Mouse (Mus musculus): Measurements from ENCODE around the gene Rab11b. TPM values are rescaled to one million over a fixed set of nuclear protein-coding genes. Genes with fewer than 3 reads are reported as not detected.
A peak's percentile ranks its signal among the peaks of the same experiment; 100 is the strongest.

Gene Rab11b
- polyA plus RNA-seq, 1 experiment from 2014 or later = 199 TPM

- peak within 1 kb of the TSS; percentile 90 for H3K9ac ChIP-seq (ENCODE audit: low read depth, low read length)
- H3K4me2 ChIP-seq = peak within 1 kb of the TSS; percentile 83
- peak within 1 kb of the TSS; percentile 84 for H3K4me3 ChIP-seq (ENCODE audit: low read depth, low read length)
- no peaks in the 10 kb centered on the region for H3K36me3 ChIP-seq (ENCODE audit: control insufficient read depth, insufficient read depth, low read length)
- DNase-seq (ENCODE audit: low spot score) (peak; percentile 98), ATAC-seq (replicated peaks; ENCODE audit: low FRiP score) (peak; percentile 98)
- H3K9me3 ChIP-seq (ENCODE audit: control insufficient read depth, low read length) = no peaks in the 10 kb centered on the region
- under 1% methylated on average over 46 of the region's 46 CpGs for WGBS
- peaks cover 31% of the 10 kb centered on the region for H3K4me1 ChIP-seq (replicated peaks; ENCODE audit: control insufficient read depth, insufficient read depth, low read length)
- peak within 1 kb of the TSS; percentile 75 for H3K27ac ChIP-seq (ENCODE audit: low read depth, low read length)
- H3K27me3 ChIP-seq (replicated peaks; ENCODE audit: control insufficient read depth, insufficient read depth, low read length) = no peaks in the 10 kb centered on the region
Observed at GRCm38 (mm10) chr17:33718384-33718881, 41.9 kb downstream of the Rab11b start, which contains the start of gene March2. TSS of gene March2 (minus strand) at chr17:33718670.

- Histone ChIP-seq H3K9me3 (ENCODE audit: control insufficient read depth, low read length) (no peaks in the 10 kb centered on the region), H3K9ac (ENCODE audit: low read depth, low read length) (peak overlapping the region; percentile 90), H3K4me3 (ENCODE audit: low read depth, low read length) (peak overlapping the region; percentile 84), H3K36me3 (ENCODE audit: control insufficient read depth, insufficient read depth, low read length) (no peaks in the 10 kb centered on the region), H3K27me3 (replicated peaks; ENCODE audit: control insufficient read depth, insufficient read depth, low read length) (no peaks in the 10 kb centered on the region), H3K4me2 (peak overlapping the region; percentile 83), H3K27ac (ENCODE audit: low read depth, low read length) (peak overlapping the region; percentile 75), H3K4me1 (replicated peaks; ENCODE audit: control insufficient read depth, insufficient read depth, low read length) (peaks cover 31% of the 10 kb centered on the region)
- DNase-seq (ENCODE audit: low spot score) (no peak), ATAC-seq (replicated peaks; ENCODE audit: low FRiP score) (no peak)
- WGBS = 5% methylated on average over 8 of the region's 8 CpGs
Observed at GRCm38 (mm10) chr17:33717982-33718381, 42.3 kb downstream of the Rab11b start.

- peak overlapping the region; percentile 21; the same call in 1 of the 2 replicates for H3K27ac ChIP-seq (ENCODE audit: low read depth, low read length)
- H3K4me1 ChIP-seq (replicated peaks; ENCODE audit: control insufficient read depth, insufficient read depth, low read length) = peaks cover 36% of the 10 kb centered on the region
- no peak for DNase-seq (ENCODE audit: low spot score)
Observed at GRCm38 (mm10) chr17:33717246-33717645, 43.1 kb downstream of the Rab11b start.

GRCm38 (mm10) chr17:33714779-33715178, 45.6 kb downstream of the Rab11b start:
- H3K4me3 ChIP-seq (ENCODE audit: low read depth, low read length) = 0 out of 2 replicates have a peak overlapping the region, but pooled peaks have one; percentile 15
- peak; percentile 58 for ATAC-seq (replicated peaks; ENCODE audit: low FRiP score)
- peaks cover 7% of the 10 kb centered on the region; the same call in 1 of the 2 replicates for H3K36me3 ChIP-seq (ENCODE audit: control insufficient read depth, insufficient read depth, low read length)
- H3K27me3 ChIP-seq (replicated peaks; ENCODE audit: control insufficient read depth, insufficient read depth, low read length) = no peaks in the 10 kb centered on the region
- WGBS = 44% methylated on average over 1 of the region's 1 CpGs
- peak overlapping the region; percentile 54 for H3K9ac ChIP-seq (ENCODE audit: low read depth, low read length)
- H3K9me3 ChIP-seq (ENCODE audit: control insufficient read depth, low read length) = no peaks in the 10 kb centered on the region
- peak overlapping the region; percentile 74 for H3K27ac ChIP-seq (ENCODE audit: low read depth, low read length)
- no peak for DNase-seq (ENCODE audit: low spot score)
- peak overlapping the region; percentile 58 for H3K4me2 ChIP-seq
- peaks cover 40% of the 10 kb centered on the region for H3K4me1 ChIP-seq (replicated peaks; ENCODE audit: control insufficient read depth, insufficient read depth, low read length)

More at GRCm38 (mm10) chr17:33717246-33717645, 43.1 kb downstream of the Rab11b start:
- H3K4me3 ChIP-seq (ENCODE audit: low read depth, low read length) = peak overlapping the region; percentile 84
- H3K9ac ChIP-seq (ENCODE audit: low read depth, low read length) = peak overlapping the region; percentile 38
- H3K36me3 ChIP-seq (ENCODE audit: control insufficient read depth, insufficient read depth, low read length) = no peaks in the 10 kb centered on the region
- H3K9me3 ChIP-seq (ENCODE audit: control insufficient read depth, low read length) = no peaks in the 10 kb centered on the region
- no peaks in the 10 kb centered on the region for H3K27me3 ChIP-seq (replicated peaks; ENCODE audit: control insufficient read depth, insufficient read depth, low read length)
- WGBS = 92% methylated on average over 1 of the region's 1 CpGs
- H3K4me2 ChIP-seq = peak overlapping the region; percentile 83
- no peak for ATAC-seq (replicated peaks; ENCODE audit: low FRiP score)

GRCm38 (mm10) chr17:33713271-33713670, 47.1 kb downstream of the Rab11b start:
- H3K36me3 ChIP-seq (ENCODE audit: control insufficient read depth, insufficient read depth, low read length) = peaks cover 19% of the 10 kb centered on the region
- H3K4me2 ChIP-seq = peak overlapping the region; percentile 58
- peak overlapping the region; percentile 64 for H3K9ac ChIP-seq (ENCODE audit: low read depth, low read length)
- peak; percentile 39 for DNase-seq (ENCODE audit: low spot score)
- peaks cover 40% of the 10 kb centered on the region for H3K4me1 ChIP-seq (replicated peaks; ENCODE audit: control insufficient read depth, insufficient read depth, low read length)
- H3K9me3 ChIP-seq (ENCODE audit: control insufficient read depth, low read length) = no peaks in the 10 kb centered on the region
- 24% methylated on average over 5 of the region's 5 CpGs for WGBS
- H3K27ac ChIP-seq (ENCODE audit: low read depth, low read length) = peak overlapping the region; percentile 74
- peak; percentile 92 for ATAC-seq (replicated peaks; ENCODE audit: low FRiP score)
- peak overlapping the region; percentile 45 for H3K4me3 ChIP-seq (ENCODE audit: low read depth, low read length)
- H3K27me3 ChIP-seq (replicated peaks; ENCODE audit: control insufficient read depth, insufficient read depth, low read length) = no peaks in the 10 kb centered on the region

- H3K9ac ChIP-seq (ENCODE audit: low read depth, low read length) = 0 out of 2 replicates have a peak overlapping the region, but pooled peaks have one; percentile 12
- no peak overlapping the region for H3K4me3 ChIP-seq (ENCODE audit: low read depth, low read length)
- no peak overlapping the region for H3K4me2 ChIP-seq
- H3K36me3 ChIP-seq (ENCODE audit: control insufficient read depth, insufficient read depth, low read length) = peaks cover 24% of the 10 kb centered on the region
- H3K4me1 ChIP-seq (replicated peaks; ENCODE audit: control insufficient read depth, insufficient read depth, low read length) = peaks cover 21% of the 10 kb centered on the region
- no peak for ATAC-seq (replicated peaks; ENCODE audit: low FRiP score)
- no peak for DNase-seq (ENCODE audit: low spot score)
- 91% methylated on average over 3 of the region's 3 CpGs for WGBS
- no peak overlapping the region for H3K27ac ChIP-seq (ENCODE audit: low read depth, low read length)
- no peaks in the 10 kb centered on the region for H3K9me3 ChIP-seq (ENCODE audit: control insufficient read depth, low read length)
- H3K27me3 ChIP-seq (replicated peaks; ENCODE audit: control insufficient read depth, insufficient read depth, low read length) = no peaks in the 10 kb centered on the region
Observed at GRCm38 (mm10) chr17:33709834-33710233, 50.5 kb downstream of the Rab11b start.

GRCm38 (mm10) chr17:33703091-33703490, 57.2 kb downstream of the Rab11b start:
- no peaks in the 10 kb centered on the region for H3K4me1 ChIP-seq (replicated peaks; ENCODE audit: control insufficient read depth, insufficient read depth, low read length)
- no peak overlapping the region for H3K9ac ChIP-seq (ENCODE audit: low read depth, low read length)
- no peaks in the 10 kb centered on the region for H3K27me3 ChIP-seq (replicated peaks; ENCODE audit: control insufficient read depth, insufficient read depth, low read length)
- WGBS = 89% methylated on average over 9 of the region's 9 CpGs
- no peaks in the 10 kb centered on the region for H3K9me3 ChIP-seq (ENCODE audit: control insufficient read depth, low read length)
- no peak overlapping the region for H3K4me2 ChIP-seq
- H3K27ac ChIP-seq (ENCODE audit: low read depth, low read length) = no peak overlapping the region
- ATAC-seq (replicated peaks; ENCODE audit: low FRiP score) (no peak), DNase-seq (ENCODE audit: low spot score) (no peak)
- H3K4me3 ChIP-seq (ENCODE audit: low read depth, low read length) = no peak overlapping the region
- peaks cover 21% of the 10 kb centered on the region for H3K36me3 ChIP-seq (ENCODE audit: control insufficient read depth, insufficient read depth, low read length)

GRCm38 (mm10) chr17:33702178-33702577, 58.2 kb downstream of the Rab11b start:
- Histone ChIP-seq H3K27me3 (replicated peaks; ENCODE audit: control insufficient read depth, insufficient read depth, low read length) (no peaks in the 10 kb centered on the region), H3K9me3 (ENCODE audit: control insufficient read depth, low read length) (no peaks in the 10 kb centered on the region), H3K27ac (ENCODE audit: low read depth, low read length) (no peak overlapping the region), H3K4me1 (replicated peaks; ENCODE audit: control insufficient read depth, insufficient read depth, low read length) (no peaks in the 10 kb centered on the region), H3K4me3 (ENCODE audit: low read depth, low read length) (no peak overlapping the region), H3K9ac (ENCODE audit: low read depth, low read length) (no peak overlapping the region), H3K4me2 (no peak overlapping the region), H3K36me3 (ENCODE audit: control insufficient read depth, insufficient read depth, low read length) (peaks cover 23% of the 10 kb centered on the region)
- 71% methylated on average over 1 of the region's 1 CpGs for WGBS
- DNase-seq (ENCODE audit: low spot score) (no peak), ATAC-seq (replicated peaks; ENCODE audit: low FRiP score) (no peak)

GRCm38 (mm10) chr17:33695471-33695870, 64.9 kb downstream of the Rab11b start:
- ATAC-seq (replicated peaks; ENCODE audit: low FRiP score) = no peak
- H3K4me2 ChIP-seq = no peak overlapping the region
- H3K4me1 ChIP-seq (replicated peaks; ENCODE audit: control insufficient read depth, insufficient read depth, low read length) = no peaks in the 10 kb centered on the region
- no peak overlapping the region for H3K4me3 ChIP-seq (ENCODE audit: low read depth, low read length)
- peaks cover 34% of the 10 kb centered on the region for H3K36me3 ChIP-seq (ENCODE audit: control insufficient read depth, insufficient read depth, low read length)
- H3K27ac ChIP-seq (ENCODE audit: low read depth, low read length) = no peak overlapping the region
- no peak for DNase-seq (ENCODE audit: low spot score)
- H3K27me3 ChIP-seq (replicated peaks; ENCODE audit: control insufficient read depth, insufficient read depth, low read length) = no peaks in the 10 kb centered on the region
- H3K9me3 ChIP-seq (ENCODE audit: control insufficient read depth, low read length) = no peaks in the 10 kb centered on the region
- 0 out of 2 replicates have a peak overlapping the region, but pooled peaks have one; percentile 14 for H3K9ac ChIP-seq (ENCODE audit: low read depth, low read length)
- WGBS = 89% methylated on average over 1 of the region's 1 CpGs

Data from liver, embryonic 11.5 days (tissue).